Mouse (Mus musculus) limb, embryonic 14.5 days (tissue): Measurements from ENCODE around the gene Psmb4. TPM values are rescaled to one million over a fixed set of nuclear protein-coding genes. Genes with fewer than 3 reads are reported as not detected.
"Not testable (repeated sequence)": the region's sequence is repeated elsewhere in the genome, so short reads cannot be mapped to it uniquely, and the experiment has no call there.

Source experiments
- ATAC-seq: fragments of 200-750 bp; cut with Nextera tagmentation; 2 replicates; pipeline ENCODE4 v1.8.0; 2017; ENCODE audit warnings: low read depth, moderate number of reproducible peaks, moderate TSS enrichment; ENCODE audit not compliant: low FRiP score
- DNase-seq: peaks from one replicate; pipeline ENCODE4 v3.0.0-alpha.2; 2015; ENCODE audit warnings: low spot score
- H3K27ac ChIP-seq: fragments of 300-500 bp; sonication (generic); replicated peaks from 2 replicates; pipeline ENCODE4 v1.5.1; 2014; ENCODE audit warnings: low read depth, mild to moderate bottlenecking, low read length, moderate library complexity, mixed read lengths
- H3K27me3 ChIP-seq: fragments of 300-500 bp; sonication (generic); 2 replicates; pipeline ENCODE4 v1.6.1; 2014; ENCODE audit warnings: low read length, mixed read lengths; ENCODE audit not compliant: control insufficient read depth, insufficient read depth
- H3K36me3 ChIP-seq: fragments of 300-500 bp; sonication (generic); 2 replicates; pipeline ENCODE4 v1.6.1; 2014; ENCODE audit warnings: mild to moderate bottlenecking, low read length, moderate library complexity, mixed read lengths; ENCODE audit not compliant: control insufficient read depth, insufficient read depth
- H3K4me1 ChIP-seq: fragments of 300-500 bp; sonication (generic); 2 replicates; pipeline ENCODE4 v1.6.1; 2014; ENCODE audit warnings: antibody characterized with exemption, low read length, mixed read lengths; ENCODE audit not compliant: control insufficient read depth, insufficient read depth
- H3K4me2 ChIP-seq: fragments of 300-500 bp; sonication (generic); replicated peaks from 2 replicates; pipeline ENCODE4 v1.6.1; 2014; ENCODE audit warnings: low read depth, mild to moderate bottlenecking, low read length, moderate library complexity; ENCODE audit not compliant: severe bottlenecking
- H3K4me3 ChIP-seq: fragments of 300-500 bp; sonication (generic); replicated peaks from 2 replicates; pipeline ENCODE4 v1.5.1; 2014; ENCODE audit warnings: low read length
- H3K9ac ChIP-seq: fragments of 300-500 bp; sonication (generic); 2 replicates; pipeline ENCODE4 v1.6.1; 2014; ENCODE audit warnings: mild to moderate bottlenecking, low read depth, low read length, moderate library complexity; ENCODE audit not compliant: severe bottlenecking
- H3K9me3 ChIP-seq: fragments of 300-500 bp; sonication (generic); 2 replicates; pipeline ENCODE4 v1.6.1; 2016; ENCODE audit warnings: low read length; ENCODE audit not compliant: control insufficient read depth
- POLR2A ChIP-seq: fragments of 200-500 bp; IDR thresholded peaks from 2 replicates; pipeline ENCODE4 v1.8.0; 2012; ENCODE audit warnings: inconsistent platforms, mild to moderate bottlenecking, moderate library complexity, borderline replicate concordance; ENCODE audit not compliant: insufficient read depth, insufficient read length; ENCODE audit errors: extremely low read depth
- WGBS: fragments of 180-500 bp; shearing (Covaris S2); extraction: QIAGEN DNeasy Blood & Tissue Kit; methylation state at CpG from one replicate; pipeline ENCODE4 v1.1.7; 2014; 5-methylcytosine and 5-hydroxymethylcytosine counted together
- polyA plus RNA-seq, 2 experiments: library from polyadenylated mRNA; depleted of rRNA in 1 of 2; stranded (reverse) in 1 of 2; unstranded in 1 of 2; fragments of >200 nt; fragmentation: Nextera tagmentation in 1 of 2; extraction: Ambion mirVana in 1 of 2; gene quantifications; 2 replicates each; pipeline versions ENCODE4 v1.2.1 to v1.2.3; 2012 to 2014

Gene Psmb4
- polyA plus RNA-seq, 2 experiments, result 348 to 384 TPM

- ATAC-seq (no peak), DNase-seq (no peak)
- H3K27me3 ChIP-seq, result no peaks in the 10 kb centered on the region
- no peak overlapping the region for H3K4me2 ChIP-seq
- no peak overlapping the region for H3K27ac ChIP-seq
- H3K9ac ChIP-seq, result no peak overlapping the region
- H3K4me1 ChIP-seq, result 0 out of 2 replicates have a peak, but pooled peaks cover 3% of the 10 kb centered on the region
- no peak for TF ChIP-seq POLR2A
- 75% methylated on average over 7 of the region's 7 CpGs for WGBS
- no peaks in the 10 kb centered on the region for H3K9me3 ChIP-seq
- no peaks in the 10 kb centered on the region for H3K36me3 ChIP-seq
- no peak overlapping the region for H3K4me3 ChIP-seq
These were observed 29.4 kb upstream of the Psmb4 start for GRCm38 (mm10) chr3:94915903-94916741.

GRCm38 (mm10) chr3:94913801-94914200 is 27.0 kb upstream of the Psmb4 start:
- Histone ChIP-seq H3K36me3 (no peaks in the 10 kb centered on the region), H3K9ac (no peak overlapping the region), H3K4me1 (0 out of 2 replicates have a peak, but pooled peaks cover 3% of the 10 kb centered on the region), H3K27ac (no peak overlapping the region), H3K4me3 (no peak overlapping the region), H3K4me2 (no peak overlapping the region), H3K9me3 (no peaks in the 10 kb centered on the region), H3K27me3 (no peaks in the 10 kb centered on the region)
- ATAC-seq (no peak), DNase-seq (no peak)
- 39% methylated on average over 5 of the region's 5 CpGs for WGBS
- no peak for TF ChIP-seq POLR2A

GRCm38 (mm10) chr3:94911050-94911693 is 24.4 kb upstream of the Psmb4 start:
- Histone ChIP-seq H3K9ac (no peak overlapping the region), H3K4me3 (no peak overlapping the region), H3K27ac (no peak overlapping the region), H3K4me1 (0 out of 2 replicates have a peak, but pooled peaks cover 2% of the 10 kb centered on the region), H3K27me3 (no peaks in the 10 kb centered on the region), H3K9me3 (no peaks in the 10 kb centered on the region), H3K4me2 (no peak overlapping the region), H3K36me3 (no peaks in the 10 kb centered on the region)
- 79% methylated on average over 2 of the region's 2 CpGs for WGBS
- TF ChIP-seq POLR2A, result no peak
- DNase-seq, result no peak
- no peak for ATAC-seq

- Histone ChIP-seq H3K36me3 (no peaks in the 10 kb centered on the region), H3K27me3 (no peaks in the 10 kb centered on the region), H3K27ac (no peak overlapping the region), H3K4me2 (no peak overlapping the region), H3K4me3 (no peak overlapping the region), H3K9me3 (no peaks in the 10 kb centered on the region), H3K4me1 (no peaks in the 10 kb centered on the region), H3K9ac (no peak overlapping the region)
- whole genome bisulfite sequencing, result 45% methylated on average over 1 of the region's 1 CpGs
- DNase-seq (no peak), ATAC-seq (no peak)
- no peak for TF ChIP-seq POLR2A
These were observed 19.7 kb upstream of the Psmb4 start for GRCm38 (mm10) chr3:94906482-94906881.

- 58% methylated on average over 3 of the region's 3 CpGs for WGBS
- not testable (repeated sequence) for H3K27ac ChIP-seq, H3K9me3 ChIP-seq, H3K36me3 ChIP-seq, H3K27me3 ChIP-seq, ATAC-seq, H3K4me1 ChIP-seq, H3K9ac ChIP-seq, H3K4me3 ChIP-seq, DNase-seq, H3K4me2 ChIP-seq
These were observed 18.0 kb upstream of the Psmb4 start for GRCm38 (mm10) chr3:94904759-94905158.
